Mouse (Mus musculus) hindbrain, postnatal 0 days (tissue): ENCODE results near the gene Setdb1. TPM values are rescaled to one million over a fixed set of nuclear protein-coding genes. Genes with fewer than 3 reads are reported as not detected.

Experiments
- ATAC-seq: fragments of 200-750 bp; cut with Nextera tagmentation; 2 replicates; pipeline ENCODE4 v1.8.0; 2017; ENCODE audit warnings: mild to moderate bottlenecking, moderate TSS enrichment, moderate library complexity
- DNase-seq: peaks from one replicate; pipeline ENCODE4 v3.0.0-alpha.2; 2015; ENCODE audit warnings: low spot score
- H3K27ac ChIP-seq: fragments of 300-500 bp; sonication (generic); 2 replicates; pipeline ENCODE4 v1.5.1; 2014; ENCODE audit warnings: mild to moderate bottlenecking
- H3K27me3 ChIP-seq: fragments of 300-500 bp; sonication (generic); 2 replicates; pipeline ENCODE4 v1.6.1; 2014; ENCODE audit warnings: low read length, mixed read lengths; ENCODE audit not compliant: insufficient read depth
- H3K36me3 ChIP-seq: fragments of 300-500 bp; sonication (generic); 2 replicates; pipeline ENCODE4 v1.6.1; 2014; ENCODE audit warnings: low read length, mixed read lengths; ENCODE audit not compliant: insufficient read depth
- H3K4me1 ChIP-seq: fragments of 300-500 bp; sonication (generic); 2 replicates; pipeline ENCODE4 v1.6.1; 2014; ENCODE audit warnings: antibody characterized with exemption, low read length, mixed read lengths; ENCODE audit not compliant: insufficient read depth
- H3K4me2 ChIP-seq: fragments of 300-500 bp; sonication (generic); 2 replicates; pipeline ENCODE4 v1.6.1; 2014; ENCODE audit warnings: low read depth, mild to moderate bottlenecking, low read length, moderate library complexity, mixed read lengths
- H3K4me3 ChIP-seq: fragments of 300-500 bp; sonication (generic); 2 replicates; pipeline ENCODE4 v1.5.1; 2014; ENCODE audit warnings: low read length
- H3K9ac ChIP-seq: fragments of 300-500 bp; sonication (generic); replicated peaks from 2 replicates; pipeline ENCODE4 v1.6.1; 2014; ENCODE audit warnings: mild to moderate bottlenecking, low read length, moderate library complexity, mixed read lengths
- H3K9me3 ChIP-seq: fragments of 300-500 bp; sonication (generic); 2 replicates; pipeline ENCODE4 v1.6.1; 2016; ENCODE audit warnings: low read length, mixed read lengths
- CTCF ChIP-seq: IDR thresholded peaks from 2 replicates; pipeline ENCODE4 v1.5.1; 2016; ENCODE audit warnings: antibody characterized with exemption, control low read depth, low read depth
- WGBS: fragments of 180-500 bp; shearing (Covaris S2); extraction: QIAGEN DNeasy Blood & Tissue Kit; methylation state at CpG from one replicate; pipeline ENCODE4 v1.1.7; 2014; 5-methylcytosine and 5-hydroxymethylcytosine counted together
- polyA plus RNA-seq: library from polyadenylated mRNA; unstranded; fragments of >200 nt; fragmentation: Nextera tagmentation; extraction: Ambion mirVana; gene quantifications from 2 replicates; pipeline ENCODE4 v1.2.1, GENCODE M21; 2015
- total RNA-seq: library from RNA; depleted of rRNA; stranded (reverse); fragments of >200 nt; gene quantifications from 2 replicates; pipeline ENCODE4 v1.2.3, GENCODE M21; 2014

Gene Setdb1
- total and polyA plus RNA-seq, 2 experiments from 2014 or later, result 26.5 to 50.8 TPM

DNA sequence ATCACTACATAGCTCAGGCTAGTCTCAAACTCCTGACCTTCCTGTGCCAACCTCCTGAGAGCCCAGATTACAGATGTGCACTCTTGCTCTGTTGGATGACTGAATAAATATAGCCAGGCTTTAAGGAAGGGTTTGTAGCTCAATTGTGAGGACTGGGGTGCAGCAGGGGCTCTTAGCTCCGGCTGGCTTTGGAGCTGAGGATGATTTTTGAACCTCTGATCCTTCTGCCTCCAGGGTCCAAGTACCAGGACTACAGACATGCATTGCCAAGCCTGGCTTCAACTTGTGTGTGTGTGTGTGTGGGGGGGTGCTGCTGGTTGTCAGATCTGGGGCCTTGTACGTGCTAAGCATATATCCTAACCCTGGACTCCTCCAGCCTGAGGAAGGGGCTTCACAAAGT is 64.1 kb downstream of the Setdb1 start:
- DNase-seq (no peak), ATAC-seq (no peak)
- Histone ChIP-seq H3K4me2 (no peak overlapping the region), H3K36me3 (peaks cover 27% of the 10 kb centered on the region; the same call in 1 of the 2 replicates), H3K9ac (no peak overlapping the region), H3K9me3 (no peaks in the 10 kb centered on the region), H3K4me3 (no peak overlapping the region), H3K4me1 (no peaks in the 10 kb centered on the region), H3K27me3 (no peaks in the 10 kb centered on the region), H3K27ac (no peak overlapping the region)
- WGBS, result 98% methylated on average over 2 of the region's 2 CpGs
- TF ChIP-seq CTCF, result no peak

DNA sequence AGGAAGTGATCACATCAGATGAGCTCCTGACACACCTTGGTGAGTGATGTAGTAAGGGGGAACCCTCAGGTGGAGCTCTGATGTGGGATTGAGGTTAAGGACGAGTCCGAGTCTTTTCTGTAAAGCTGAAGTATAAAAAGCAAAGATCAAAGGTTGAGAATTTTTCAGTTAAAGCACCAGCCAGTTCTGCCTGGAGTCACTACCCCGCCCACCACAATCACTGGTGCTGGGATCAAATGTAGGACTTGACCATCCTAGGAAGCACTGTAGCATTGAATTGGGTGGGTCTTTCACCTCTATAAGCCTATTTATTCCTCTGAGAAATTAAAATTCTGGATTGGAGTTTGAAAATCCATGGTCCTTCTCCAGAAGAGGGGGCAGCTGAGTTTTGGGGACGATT is 66.0 kb downstream of the Setdb1 start:
- Histone ChIP-seq H3K4me3 (no peak overlapping the region), H3K4me1 (no peaks in the 10 kb centered on the region), H3K4me2 (no peak overlapping the region), H3K36me3 (peaks cover 29% of the 10 kb centered on the region; the same call in 1 of the 2 replicates), H3K9ac (no peak overlapping the region), H3K9me3 (no peaks in the 10 kb centered on the region), H3K27me3 (no peaks in the 10 kb centered on the region), H3K27ac (no peak overlapping the region)
- no peak for TF ChIP-seq CTCF
- WGBS, result 86% methylated on average over 4 of the region's 4 CpGs
- no peak for ATAC-seq
- no peak for DNase-seq

DNA sequence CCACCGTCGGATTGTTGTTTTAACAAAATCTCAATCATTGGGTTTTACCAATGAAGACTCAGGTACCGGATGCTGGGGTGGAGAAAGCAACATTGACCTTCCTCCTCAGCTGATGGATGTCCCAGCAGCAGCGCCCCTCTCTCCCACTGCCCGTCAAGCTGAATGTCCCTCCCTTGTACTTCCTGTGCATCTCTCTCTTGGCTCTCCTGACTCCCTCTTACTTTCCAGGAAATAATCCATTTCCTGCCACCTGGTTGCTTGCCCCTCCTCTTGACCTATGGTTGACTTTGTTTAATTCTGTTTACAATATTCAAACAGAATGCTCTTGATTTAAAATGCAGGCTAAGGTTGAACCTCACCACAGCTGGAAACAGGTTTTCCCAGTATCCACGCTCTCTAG is 66.8 kb downstream of the Setdb1 start:
- no peak for DNase-seq
- WGBS, result 82% methylated on average over 6 of the region's 6 CpGs
- Histone ChIP-seq H3K36me3 (peaks cover 27% of the 10 kb centered on the region; the same call in 1 of the 2 replicates), H3K4me3 (no peak overlapping the region), H3K27me3 (no peaks in the 10 kb centered on the region), H3K9ac (no peak overlapping the region), H3K9me3 (no peaks in the 10 kb centered on the region), H3K27ac (no peak overlapping the region), H3K4me1 (no peaks in the 10 kb centered on the region), H3K4me2 (no peak overlapping the region)
- no peak for ATAC-seq
- no peak for TF ChIP-seq CTCF

DNA sequence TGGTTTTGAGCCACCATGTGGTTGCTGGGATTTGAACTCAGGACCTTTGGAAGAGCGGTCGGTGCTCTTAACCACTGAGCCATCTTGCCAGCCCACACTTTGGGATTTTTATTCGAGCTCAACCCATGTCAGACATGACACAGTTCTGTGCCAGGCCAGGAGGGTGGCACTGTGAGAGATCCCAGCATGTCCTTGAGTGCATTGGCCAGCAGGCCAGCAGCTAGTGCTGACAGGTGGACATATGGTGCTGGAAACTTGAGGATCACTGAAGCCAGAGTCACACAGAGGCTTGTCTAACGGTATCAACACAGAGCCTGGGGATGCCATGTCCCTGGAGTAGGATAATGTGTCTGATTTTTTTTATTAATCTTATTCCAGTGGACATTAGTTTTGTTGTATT is 67.6 kb downstream of the Setdb1 start:
- Histone ChIP-seq H3K27me3 (no peaks in the 10 kb centered on the region), H3K4me1 (no peaks in the 10 kb centered on the region), H3K4me3 (no peak overlapping the region), H3K4me2 (no peak overlapping the region), H3K36me3 (peaks cover 20% of the 10 kb centered on the region; the same call in 1 of the 2 replicates), H3K27ac (no peak overlapping the region), H3K9ac (no peak overlapping the region), H3K9me3 (no peaks in the 10 kb centered on the region)
- WGBS, result 84% methylated on average over 4 of the region's 4 CpGs
- DNase-seq, result no peak
- 0 out of 2 replicates have a peak, but pooled peaks have one; percentile 1 for TF ChIP-seq CTCF
- ATAC-seq, result 0 out of 2 replicates have a peak, but pooled peaks have one; percentile 11

DNA sequence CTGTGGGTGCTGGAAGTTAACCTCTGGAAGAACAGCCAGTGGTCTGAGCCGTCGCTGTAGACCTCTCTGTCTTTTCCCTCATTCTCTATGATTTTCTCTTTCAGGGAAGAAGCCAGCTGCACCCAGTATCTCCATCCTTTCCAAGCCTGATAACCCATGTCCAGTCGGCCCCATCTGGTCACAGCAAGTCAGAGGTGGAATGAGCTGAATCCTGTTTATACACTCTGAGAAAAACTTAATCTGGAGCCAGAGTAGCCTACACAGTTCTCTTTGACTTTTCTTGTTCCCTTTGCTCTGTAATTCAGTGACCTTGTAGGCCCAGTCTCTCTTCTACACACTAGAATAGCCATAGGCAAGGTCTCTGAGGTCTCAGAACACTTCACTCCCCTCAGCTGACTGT is 69.5 kb downstream of the Setdb1 start:
- 86% methylated on average over 3 of the region's 3 CpGs for WGBS
- no peak for ATAC-seq
- H3K4me2 ChIP-seq, result no peak overlapping the region
- H3K27ac ChIP-seq, result no peak overlapping the region
- H3K36me3 ChIP-seq, result peaks cover 4% of the 10 kb centered on the region; the same call in 1 of the 2 replicates
- no peak for TF ChIP-seq CTCF
- no peak for DNase-seq
- no peak overlapping the region for H3K9ac ChIP-seq
- H3K27me3 ChIP-seq, result no peaks in the 10 kb centered on the region
- no peak overlapping the region for H3K4me3 ChIP-seq
- H3K9me3 ChIP-seq, result no peaks in the 10 kb centered on the region
- H3K4me1 ChIP-seq, result peaks cover 6% of the 10 kb centered on the region; the same call in 1 of the 2 replicates

GRCm38 (mm10) chr3:95286510-95286909 is 70.5 kb downstream of the Setdb1 start:
- H3K4me3 ChIP-seq, result no peak overlapping the region
- peaks cover 4% of the 10 kb centered on the region; the same call in 1 of the 2 replicates for H3K36me3 ChIP-seq
- TF ChIP-seq CTCF, result no peak
- no peak overlapping the region for H3K4me2 ChIP-seq
- DNase-seq, result no peak
- no peak for ATAC-seq
- H3K27me3 ChIP-seq, result no peaks in the 10 kb centered on the region
- WGBS, result 89% methylated on average over 7 of the region's 7 CpGs
- H3K9ac ChIP-seq, result no peak overlapping the region
- H3K27ac ChIP-seq, result no peak overlapping the region
- no peaks in the 10 kb centered on the region for H3K9me3 ChIP-seq
- peaks cover 6% of the 10 kb centered on the region; the same call in 1 of the 2 replicates for H3K4me1 ChIP-seq

DNA sequence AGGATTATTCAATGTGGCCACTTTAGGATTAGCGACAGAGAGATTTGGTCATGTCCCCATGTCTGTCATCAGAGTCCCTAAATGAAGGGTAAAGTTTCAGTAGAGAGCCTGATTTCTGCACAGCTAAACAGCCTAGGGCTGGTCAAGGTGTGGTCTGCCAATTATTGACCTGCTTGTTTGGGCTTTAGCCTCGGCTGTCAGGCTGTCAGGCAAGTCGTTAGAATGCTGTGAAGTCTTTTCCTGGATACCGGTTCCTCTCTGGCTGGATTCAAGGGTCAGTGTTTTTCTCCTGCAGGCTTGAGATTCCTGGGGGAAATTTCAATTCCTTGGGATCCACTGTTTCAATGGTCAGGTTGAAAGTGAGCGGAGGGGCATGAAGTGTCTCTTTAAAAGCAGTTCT is 71.0 kb downstream of the Setdb1 start:
- Histone ChIP-seq H3K4me3 (no peak overlapping the region), H3K36me3 (peaks cover 4% of the 10 kb centered on the region; the same call in 1 of the 2 replicates), H3K27me3 (no peaks in the 10 kb centered on the region), H3K4me2 (no peak overlapping the region), H3K27ac (no peak overlapping the region), H3K4me1 (peaks cover 6% of the 10 kb centered on the region; the same call in 1 of the 2 replicates), H3K9me3 (no peaks in the 10 kb centered on the region), H3K9ac (no peak overlapping the region)
- 75% methylated on average over 5 of the region's 5 CpGs for WGBS
- no peak for DNase-seq
- ATAC-seq, result no peak
- TF ChIP-seq CTCF, result no peak
